Mouse (Mus musculus): ENCODE measurements at regions not wholly inside any gene's neighbourhood (a gene's known extent, or its start where the extent isn't known, plus 50 kb on each side); places are given as distances from the start of the nearest gene placed in this dataset.

- no peak overlapping the region for H3K4me3 ChIP-seq
- TF ChIP-seq CTCF (conservative IDR thresholded peaks at IDR 0.05): peak; percentile 75
- H3K27ac ChIP-seq: no peak overlapping the region
- DNase-seq (ENCODE audit: low spot score in 2 of 2): peak; percentile 36 to 53
These were observed 50.3 kb upstream of the Arl4c start for GRCm38 (mm10) chr1:88752332-88752731.

GRCm38 (mm10) chr1:88756658-88757057, 54.6 kb upstream of the Arl4c start:
- Histone ChIP-seq H3K27ac (peak overlapping the region; percentile 75), H3K4me3 (no peak overlapping the region)
- peak; percentile 82 for TF ChIP-seq CTCF (conservative IDR thresholded peaks at IDR 0.05)
- DNase-seq (ENCODE audit: low spot score in 2 of 2): peak; percentile 46 to 72

- H3K27ac ChIP-seq: peak overlapping the region; percentile 75
- peak; percentile 20 to 74 for DNase-seq (ENCODE audit: low spot score in 2 of 2)
- no peak for TF ChIP-seq CTCF (conservative IDR thresholded peaks at IDR 0.05)
- H3K4me3 ChIP-seq: no peak overlapping the region
These were observed 55.1 kb upstream of the Arl4c start for GRCm38 (mm10) chr1:88757162-88757561.

GRCm38 (mm10) chr1:88757746-88758145, 55.7 kb upstream of the Arl4c start:
- Histone ChIP-seq H3K27ac (peak overlapping the region; percentile 75), H3K4me3 (no peak overlapping the region)
- TF ChIP-seq CTCF (conservative IDR thresholded peaks at IDR 0.05): no peak
- DNase-seq (ENCODE audit: low spot score in 2 of 2): no peak

- TF ChIP-seq CTCF (conservative IDR thresholded peaks at IDR 0.05): no peak
- Histone ChIP-seq H3K4me3 (no peak overlapping the region), H3K27ac (no peak overlapping the region)
- DNase-seq (ENCODE audit: low spot score in 2 of 2): no peak
These were observed 58.6 kb upstream of the Arl4c start for GRCm38 (mm10) chr1:88760643-88761042.

- no peak overlapping the region for H3K4me3 ChIP-seq
- H3K27ac ChIP-seq: no peak overlapping the region
- no peak for DNase-seq (ENCODE audit: low spot score in 2 of 2)
- TF ChIP-seq CTCF (conservative IDR thresholded peaks at IDR 0.05): no peak
These were observed 59.1 kb upstream of the Arl4c start for GRCm38 (mm10) chr1:88761121-88761520.

GRCm38 (mm10) chr1:88763725-88764364, 61.8 kb upstream of the Arl4c start:
- no peak for DNase-seq (ENCODE audit: low spot score in 2 of 2)
- H3K4me3 ChIP-seq: no peak overlapping the region
- no peak for TF ChIP-seq CTCF (conservative IDR thresholded peaks at IDR 0.05)
- no peak overlapping the region for H3K27ac ChIP-seq

- Histone ChIP-seq H3K27ac (no peak overlapping the region), H3K4me3 (no peak overlapping the region)
- TF ChIP-seq CTCF (conservative IDR thresholded peaks at IDR 0.05): no peak
- no peak for DNase-seq (ENCODE audit: low spot score in 2 of 2)
These were observed 62.5 kb upstream of the Arl4c start for GRCm38 (mm10) chr1:88764478-88764877.

- no peak for DNase-seq (ENCODE audit: low spot score in 2 of 2)
- TF ChIP-seq CTCF (conservative IDR thresholded peaks at IDR 0.05): peak; percentile 58
- H3K27ac ChIP-seq: no peak overlapping the region
- H3K4me3 ChIP-seq: no peak overlapping the region
These were observed 75.0 kb upstream of the Arl4c start for GRCm38 (mm10) chr1:88777009-88777408.

- no peak for DNase-seq (ENCODE audit: low spot score in 2 of 2)
- no peak for TF ChIP-seq CTCF (conservative IDR thresholded peaks at IDR 0.05)
- Histone ChIP-seq H3K4me3 (no peak overlapping the region), H3K27ac (no peak overlapping the region)
These were observed 78.2 kb upstream of the Arl4c start for GRCm38 (mm10) chr1:88780262-88780661.

GRCm38 (mm10) chr1:88783083-88783482, 81.1 kb upstream of the Arl4c start:
- no peak for DNase-seq (ENCODE audit: low spot score in 2 of 2)
- Histone ChIP-seq H3K27ac (no peak overlapping the region), H3K4me3 (no peak overlapping the region)
- no peak for TF ChIP-seq CTCF (conservative IDR thresholded peaks at IDR 0.05)

- no peak for TF ChIP-seq CTCF (conservative IDR thresholded peaks at IDR 0.05)
- no peak overlapping the region for H3K27ac ChIP-seq
These were observed 83.0 kb upstream of the Arl4c start for GRCm38 (mm10) chr1:88784866-88785620.

GRCm38 (mm10) chr1:88786066-88786465, 84.0 kb upstream of the Arl4c start:
- DNase-seq (ENCODE audit: low spot score in 2 of 2): no peak
- Histone ChIP-seq H3K4me3 (no peak overlapping the region), H3K27ac (no peak overlapping the region)
- TF ChIP-seq CTCF (conservative IDR thresholded peaks at IDR 0.05): no peak

More at GRCm38 (mm10) chr1:88784866-88785620, 83.0 kb upstream of the Arl4c start:
- H3K4me3 ChIP-seq: no peak overlapping the region
- no peak for DNase-seq (ENCODE audit: low spot score in 2 of 2)

- Histone ChIP-seq H3K4me3 (no peak overlapping the region), H3K27ac (no peak overlapping the region)
- no peak for DNase-seq (ENCODE audit: low spot score in 2 of 2)
- no peak for TF ChIP-seq CTCF (conservative IDR thresholded peaks at IDR 0.05)
These were observed 88.7 kb upstream of the Arl4c start for GRCm38 (mm10) chr1:88790674-88791073.
